Mouse (Mus musculus): ENCODE results near the gene Slc22a18. TPM values are rescaled to one million over a fixed set of nuclear protein-coding genes. Genes with fewer than 3 reads are reported as not detected.

Gene Slc22a18
- polyA plus RNA-seq (2017; shearing (Covaris generic)) = under 1 TPM; 0.27 to 0.61 TPM

DNA sequence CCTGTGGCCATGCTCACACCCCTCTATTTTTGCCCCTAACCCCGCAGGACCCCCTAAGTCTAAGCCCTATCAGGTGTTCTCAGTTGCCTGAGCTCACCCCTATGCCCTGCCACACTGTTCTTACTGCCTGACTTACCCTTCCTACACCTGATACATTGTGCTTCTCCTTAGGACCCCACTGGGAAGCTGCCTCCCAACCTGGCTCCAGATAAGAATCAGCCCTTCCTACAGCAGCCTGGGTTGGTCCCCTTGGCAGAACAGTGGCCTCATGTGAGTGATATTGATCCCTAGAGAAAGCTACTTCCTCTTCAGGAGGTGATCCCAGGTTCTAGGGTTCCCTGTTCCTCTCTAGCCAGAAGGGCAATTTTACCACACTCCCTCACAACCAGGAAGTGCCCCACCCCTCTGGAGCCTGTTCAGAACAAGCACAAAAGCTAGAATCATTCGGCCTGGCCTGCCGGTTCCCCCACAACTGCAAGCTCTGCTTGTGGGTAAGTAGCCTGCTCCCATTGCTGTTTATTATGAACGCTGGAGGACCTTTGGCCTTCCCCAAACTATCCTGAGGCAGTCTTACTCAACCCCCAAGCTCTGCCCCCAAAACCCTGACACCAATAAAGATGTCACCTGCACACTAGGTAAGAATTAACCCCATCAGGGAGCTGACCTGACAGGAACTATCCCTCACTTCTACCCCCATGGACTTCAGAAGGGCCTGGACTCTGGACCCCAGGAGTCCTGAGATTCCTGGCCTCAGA is at the start of gene Slc22a18:
TSS of gene Slc22a18 (plus strand) at position 390 of the 755 bp plus-strand sequence.

DNA sequence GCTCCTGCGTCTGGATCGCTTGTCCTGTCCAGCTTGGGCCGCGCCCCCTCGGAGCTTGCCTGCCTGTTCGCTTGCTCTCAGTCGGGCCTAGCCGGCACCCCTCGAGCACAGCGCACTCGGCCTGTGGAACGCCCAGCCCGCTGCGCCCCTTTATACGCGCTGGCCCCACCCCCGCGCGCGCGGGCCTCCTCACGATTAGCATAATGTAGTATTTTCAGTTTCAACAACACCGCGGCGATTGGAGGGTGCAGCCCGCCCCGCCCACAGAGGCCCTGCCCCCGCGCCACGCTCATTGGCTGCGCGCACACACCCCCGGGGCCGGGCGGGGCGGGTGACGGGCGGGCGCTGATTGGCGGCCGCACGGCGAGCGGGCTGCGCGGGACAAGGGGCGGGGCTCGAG is 12.7 kb upstream of the Slc22a18 start, which contains the start of gene Cdkn1c:
TSS of gene Cdkn1c (minus strand) at position 177 of the 400 bp plus-strand sequence.

DNA sequence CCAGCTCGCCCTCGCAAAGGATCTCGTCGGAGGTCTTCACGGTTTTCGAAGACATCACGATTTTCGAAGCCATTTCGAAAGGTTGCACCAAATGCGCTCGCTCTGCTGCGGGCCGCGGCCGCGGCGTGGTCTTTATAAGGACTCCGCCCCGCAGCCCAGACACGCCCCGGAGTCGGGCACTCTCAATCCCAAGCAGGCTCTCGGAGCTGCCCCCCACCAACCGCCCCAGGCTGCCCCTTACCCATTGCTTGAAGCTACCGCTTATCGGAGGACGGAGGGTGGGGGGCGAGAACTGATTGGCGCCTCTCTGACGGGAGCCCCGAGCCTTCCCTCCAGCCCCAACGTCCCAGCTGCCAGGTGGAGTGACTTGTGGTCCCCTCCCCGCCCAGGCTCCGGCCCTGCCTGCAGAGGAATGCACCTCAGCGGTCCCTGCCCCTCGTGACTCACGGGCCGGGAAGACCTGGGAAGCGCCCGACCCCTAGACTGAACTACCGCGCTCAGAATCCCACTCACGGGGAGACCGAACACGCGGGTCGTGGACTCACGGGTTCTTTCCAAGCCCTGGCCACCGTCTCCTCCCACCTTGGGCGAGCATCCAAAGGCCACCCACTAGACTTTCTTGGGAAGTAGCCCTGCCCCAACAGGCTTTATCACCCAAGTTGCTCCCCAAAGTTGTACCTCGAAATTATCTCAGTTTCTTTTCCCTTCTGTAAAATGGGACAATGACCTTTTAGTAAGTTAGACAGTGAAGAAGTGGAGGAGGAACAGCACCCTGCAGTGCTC is 29.1 kb downstream of the Slc22a18 start, which contains the start of gene Phlda2:
TSS of gene Phlda2 (minus strand) at position 733 of the 783 bp plus-strand sequence.

Other genes with a start within 250 kb of the Slc22a18 start
- gene Cdkn1c, start 12.7 kb upstream of the Slc22a18 start, polyA plus RNA-seq (2017; shearing (Covaris generic)) = 10 to 100 TPM in 1 of 2 experiments, 1 to 10 TPM in 1; 6.5 to 10.9 TPM
- gene Phlda2, start 29.4 kb downstream of the Slc22a18 start, polyA plus RNA-seq (2017; shearing (Covaris generic)) = under 1 TPM; 0.28 to 0.64 TPM
- 100 to 1,000 TPM; 252 to 293 TPM for gene Nap1l4, start 75.4 kb downstream of the Slc22a18 start, polyA plus RNA-seq (2017; shearing (Covaris generic))
- gene Cars, start 126.4 kb downstream of the Slc22a18 start, polyA plus RNA-seq (2017; shearing (Covaris generic)) = 10 to 100 TPM; 39.5 to 55.5 TPM
- gene Tnfrsf26, start 155.0 kb downstream of the Slc22a18 start, polyA plus RNA-seq (2017; shearing (Covaris generic)) = 10 to 100 TPM; 19.9 to 29.6 TPM
- gene Tnfrsf22, start 175.9 kb downstream of the Slc22a18 start, polyA plus RNA-seq (2017; shearing (Covaris generic)) = 10 to 100 TPM; 24.5 to 24.8 TPM
- 1 to 10 TPM; 2.8 to 4.2 TPM for gene Tnfrsf23, start 212.1 kb downstream of the Slc22a18 start, polyA plus RNA-seq (2017; shearing (Covaris generic))

All from inflammation-experienced regulatory T-cells (primary cell).